Mouse (Mus musculus) layer of hippocampus, adult 18-20 months (tissue): ENCODE measurements at regions not wholly inside any gene's neighbourhood (a gene's known extent, or its start where the extent isn't known, plus 50 kb on each side); places are given as distances from the start of the nearest gene placed in this dataset.

Source experiments
- DNase-seq, 2 experiments: peaks; one replicate each; pipeline ENCODE4 v3.0.0; 2022; ENCODE audit warnings: low spot score in 2 of 2

DNA sequence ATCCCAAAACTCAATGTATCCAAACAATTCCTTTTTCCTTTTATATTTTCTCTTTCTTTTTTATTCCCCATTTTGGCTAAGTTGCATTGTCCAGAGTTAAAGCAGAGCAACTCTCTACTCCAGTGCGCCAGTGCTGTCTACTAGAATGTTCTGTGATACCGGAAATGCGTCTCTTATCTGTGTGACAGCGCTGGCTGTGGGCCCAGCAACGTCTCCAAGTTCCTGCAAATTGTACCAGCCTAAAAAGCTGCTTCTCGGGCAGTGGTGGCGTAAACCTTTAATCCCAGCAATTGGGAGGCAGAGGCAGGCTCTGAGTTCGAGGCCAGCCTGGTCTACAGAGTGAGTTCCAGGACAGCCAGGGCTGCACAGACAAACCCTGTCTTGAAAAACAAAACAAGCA, 59.4 kb downstream of the Cox18 start:
- no peak for DNase-seq

DNA sequence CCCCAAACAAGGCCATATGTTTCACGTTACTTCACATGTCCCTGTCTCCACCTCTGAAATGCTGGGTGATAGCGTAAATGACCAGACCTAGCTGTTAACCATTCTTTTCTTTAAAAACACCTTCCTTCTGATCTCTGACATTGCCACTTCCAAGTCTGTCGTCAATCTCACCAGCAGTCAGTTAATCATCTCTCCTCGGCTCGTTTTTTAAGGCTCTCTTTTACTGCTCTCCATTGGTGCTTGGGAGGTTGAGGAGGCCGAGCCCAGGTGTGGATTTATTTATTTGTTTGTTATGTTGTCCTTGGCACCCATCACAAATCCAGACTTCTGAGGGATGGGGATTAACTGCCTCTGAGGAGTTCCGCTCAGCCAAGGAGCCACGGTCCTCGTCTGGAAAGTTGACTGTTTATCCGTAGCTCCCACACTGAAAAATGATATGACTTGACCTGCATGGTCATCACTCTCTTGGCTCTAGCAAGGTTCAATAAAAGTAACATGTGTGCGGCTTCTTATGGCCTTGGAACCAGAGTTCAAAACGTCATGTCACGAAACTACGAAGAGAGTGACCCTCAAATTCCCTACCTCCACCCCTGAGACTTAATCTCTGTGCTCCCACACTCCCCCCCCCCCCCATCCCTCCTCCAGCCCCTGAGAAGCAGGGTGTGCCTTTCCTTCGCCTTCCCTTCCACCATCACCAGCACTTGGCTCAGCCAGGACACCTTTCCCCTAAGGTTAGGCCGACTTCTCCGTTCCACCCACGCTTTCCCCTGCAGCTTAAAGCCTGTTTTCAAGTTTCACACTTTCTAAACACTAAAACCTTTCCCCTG, 60.6 kb downstream of the Cox18 start:
- no peak for DNase-seq

DNA sequence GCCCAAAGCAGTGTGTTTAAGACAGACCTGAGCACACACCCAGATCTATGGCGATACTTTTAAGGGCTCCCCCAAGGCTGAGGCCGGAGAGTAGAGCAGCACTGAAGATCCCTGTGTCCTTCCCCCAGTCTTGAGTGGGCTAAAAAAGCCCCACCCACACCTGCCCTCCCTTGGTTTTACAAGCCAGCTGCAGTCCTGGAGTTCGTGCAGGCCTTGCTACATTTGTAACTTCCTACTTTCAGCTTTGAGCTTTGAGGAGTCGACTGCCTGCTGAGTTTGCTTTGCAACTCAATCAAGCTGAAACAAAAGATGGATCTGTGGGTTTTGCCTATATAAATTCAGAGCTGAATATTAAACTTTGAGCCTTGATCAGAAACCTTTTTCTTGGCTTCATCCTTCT, 63.5 kb downstream of the Cox18 start:
- DNase-seq, result no peak

DNA sequence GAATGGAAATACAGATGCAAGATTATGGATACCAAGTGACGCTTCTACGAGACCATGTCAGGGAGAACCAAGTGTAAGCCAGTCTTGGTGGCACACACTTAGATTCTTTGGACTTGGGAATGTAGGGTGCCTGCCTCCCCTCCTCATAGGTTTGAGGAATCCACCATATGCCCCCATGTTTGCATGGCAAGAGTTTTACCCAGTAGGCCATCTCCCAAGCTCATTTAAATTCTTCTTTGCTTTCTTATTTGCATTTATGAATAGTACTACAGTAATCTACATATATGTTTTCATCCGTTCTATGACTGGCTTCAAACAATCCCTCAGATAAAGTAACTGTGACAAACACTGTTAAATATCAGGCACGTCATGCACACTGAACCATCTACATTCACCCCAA, 67.3 kb downstream of the Cox18 start:
- no peak for DNase-seq

DNA sequence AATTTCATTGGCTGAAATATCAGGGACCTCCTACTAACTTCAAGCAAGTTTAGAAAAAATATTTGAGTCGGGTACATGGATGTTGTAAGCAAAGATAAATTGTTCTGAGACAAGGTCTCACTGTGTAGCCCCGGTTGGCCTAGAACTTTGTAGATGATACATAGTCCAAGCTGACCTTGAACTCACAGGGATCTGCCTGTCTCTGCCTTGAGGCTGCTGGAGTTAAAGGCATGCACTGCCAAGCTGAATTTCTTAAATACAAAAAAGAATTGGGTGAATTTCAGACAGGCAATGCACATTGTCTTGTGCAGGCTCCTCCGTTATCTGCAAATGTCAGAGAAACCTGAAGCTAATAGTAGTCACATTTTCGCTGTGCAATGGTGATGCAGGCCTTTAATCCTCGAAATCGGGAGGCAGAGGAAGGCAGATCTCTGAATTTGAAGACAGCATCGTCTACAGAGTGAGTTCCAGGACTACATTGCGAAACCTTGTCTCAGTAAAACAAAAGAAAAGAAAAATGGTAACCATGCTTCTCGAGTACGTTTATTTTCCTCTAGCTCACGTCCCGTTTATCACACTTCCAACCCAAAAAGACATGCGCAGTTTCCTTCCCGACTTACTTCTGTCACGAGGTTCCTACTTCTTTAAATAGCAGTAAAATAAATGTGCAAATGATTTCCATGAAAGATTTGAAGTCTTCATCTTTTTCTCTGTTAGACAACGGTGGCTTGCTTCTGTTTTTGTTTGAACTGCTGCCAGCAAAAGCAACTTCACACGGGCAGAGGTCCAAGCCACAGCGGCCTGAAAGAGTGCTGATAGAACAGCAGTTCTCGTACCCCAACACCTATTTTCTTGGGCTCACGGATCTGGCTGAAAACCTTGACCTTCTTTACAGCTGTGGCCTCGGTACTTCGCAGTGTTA, 73.9 kb downstream of the Cox18 start:
- DNase-seq, result no peak

DNA sequence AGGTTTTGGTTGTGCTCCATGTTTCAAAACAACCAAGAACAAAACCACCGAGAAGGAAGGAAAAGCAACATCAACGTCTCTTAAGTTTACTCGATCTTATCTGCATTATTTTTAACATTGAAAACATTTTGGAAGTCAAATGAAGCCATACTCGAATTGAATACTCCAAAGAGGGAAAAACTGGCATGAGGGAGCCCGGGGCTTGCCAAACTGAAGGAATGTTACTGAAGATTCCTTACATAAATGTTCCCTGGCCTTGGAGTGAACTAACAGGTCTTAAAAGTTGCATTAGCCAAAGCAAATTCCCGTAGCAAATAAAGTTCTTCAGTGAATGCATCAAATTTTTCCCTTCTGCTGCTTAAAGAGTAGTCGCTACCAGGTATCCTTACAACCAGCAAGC, 87.8 kb downstream of the Cox18 start:
- DNase-seq, result no peak

DNA sequence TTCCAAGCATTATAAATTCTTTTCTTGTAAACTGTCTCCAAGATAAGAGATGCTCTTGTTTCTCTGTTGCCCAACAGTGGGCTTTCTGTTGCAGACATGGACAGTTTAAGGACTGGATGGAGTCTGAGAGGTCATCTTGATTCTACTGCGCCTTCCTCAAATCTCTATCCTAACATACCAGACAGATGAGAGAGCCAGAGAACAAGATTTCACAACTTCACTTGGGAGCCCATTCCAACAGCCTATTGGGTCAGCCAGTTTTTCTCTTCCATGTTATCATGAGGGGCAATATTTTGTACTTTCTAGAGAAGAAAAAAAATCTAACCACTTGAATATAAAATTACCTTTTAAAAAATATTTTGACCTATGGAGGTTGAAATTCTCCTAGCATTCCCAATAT, 116.8 kb downstream of the Cox18 start:
- no peak for DNase-seq

DNA sequence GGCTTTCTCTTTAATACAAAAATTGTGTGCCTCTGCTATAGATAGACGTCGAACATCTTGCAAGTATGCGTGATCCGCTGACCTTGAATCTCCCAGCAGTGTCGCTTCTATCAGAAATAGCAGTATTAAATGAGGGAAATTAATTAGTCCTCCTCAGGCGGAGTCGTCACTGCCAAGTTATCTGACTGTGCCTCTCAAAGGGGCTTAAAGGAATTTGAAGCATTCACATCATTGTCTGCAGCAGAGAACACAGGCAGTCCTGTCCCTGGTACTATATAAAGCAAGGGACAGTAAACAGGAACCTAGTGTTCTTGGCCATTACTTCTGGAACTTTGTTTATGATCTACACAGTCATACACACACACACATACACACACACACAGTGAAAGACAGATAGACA, 119.1 kb downstream of the Cox18 start:
- DNase-seq, result no peak

DNA sequence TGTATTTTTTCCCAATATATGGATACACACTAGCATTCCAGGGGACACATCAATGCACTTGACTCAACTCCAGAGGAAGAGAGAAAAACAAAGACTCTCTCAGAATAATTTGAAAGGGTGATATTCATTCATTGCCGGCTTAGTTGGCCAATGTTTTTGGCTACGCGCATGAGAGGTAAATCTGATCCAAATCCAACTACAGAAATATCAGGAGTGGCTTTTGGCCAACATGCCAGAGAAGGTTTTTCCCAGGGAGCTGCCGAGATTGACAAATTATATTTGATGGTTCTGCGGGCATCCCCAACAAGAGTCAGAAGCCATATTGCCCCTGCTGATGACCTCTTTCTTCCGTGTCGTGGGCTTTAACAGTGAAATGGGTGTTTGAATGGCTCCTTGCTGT, 135.3 kb downstream of the Cox18 start:
- DNase-seq, result peak in 1 of 2 experiments; percentile 2

DNA sequence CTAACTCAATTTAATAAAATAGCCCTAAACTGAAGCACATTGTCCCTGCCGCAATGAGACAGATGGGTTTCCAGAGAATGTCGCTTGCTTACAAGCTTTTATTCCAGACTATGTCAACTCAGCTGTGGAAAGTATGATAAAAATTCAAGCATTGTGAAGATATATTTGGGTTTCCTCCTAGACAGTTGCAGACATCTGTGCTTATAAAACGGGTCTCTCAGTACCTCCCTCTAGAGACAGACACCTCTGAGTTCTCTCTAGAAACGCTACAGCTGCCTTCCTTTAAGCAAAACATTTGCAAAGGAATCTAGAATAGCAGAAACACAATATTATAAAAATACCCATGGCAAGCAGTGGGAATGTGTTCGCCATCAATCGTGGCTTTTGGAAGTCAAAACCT, 137.3 kb downstream of the Cox18 start:
- peak; percentile 2 to 51 for DNase-seq

DNA sequence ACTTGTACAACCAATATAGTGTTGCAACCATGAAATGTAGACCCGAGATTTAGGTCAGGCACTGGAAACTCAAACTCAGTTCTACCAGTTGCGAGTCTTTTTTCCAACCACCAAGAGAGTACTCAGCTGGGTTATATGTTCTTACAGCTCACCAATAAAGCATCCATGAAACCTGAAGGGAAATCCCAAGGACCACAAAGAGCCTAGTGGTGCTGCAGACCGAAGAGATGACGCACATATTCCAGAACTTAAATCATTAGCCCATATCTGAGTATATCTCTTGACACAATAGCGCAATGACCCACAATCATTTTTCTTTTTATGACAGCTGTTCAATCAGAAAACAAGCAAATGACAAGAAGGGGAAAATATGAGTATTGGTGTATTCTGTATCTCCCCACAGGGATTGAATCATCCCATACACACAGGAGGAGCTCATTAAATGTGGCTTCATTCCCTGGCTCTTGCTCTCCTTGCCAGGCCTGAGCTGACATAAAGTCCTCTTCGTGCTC, 146.7 kb downstream of the Cox18 start:
- DNase-seq, result no peak

DNA sequence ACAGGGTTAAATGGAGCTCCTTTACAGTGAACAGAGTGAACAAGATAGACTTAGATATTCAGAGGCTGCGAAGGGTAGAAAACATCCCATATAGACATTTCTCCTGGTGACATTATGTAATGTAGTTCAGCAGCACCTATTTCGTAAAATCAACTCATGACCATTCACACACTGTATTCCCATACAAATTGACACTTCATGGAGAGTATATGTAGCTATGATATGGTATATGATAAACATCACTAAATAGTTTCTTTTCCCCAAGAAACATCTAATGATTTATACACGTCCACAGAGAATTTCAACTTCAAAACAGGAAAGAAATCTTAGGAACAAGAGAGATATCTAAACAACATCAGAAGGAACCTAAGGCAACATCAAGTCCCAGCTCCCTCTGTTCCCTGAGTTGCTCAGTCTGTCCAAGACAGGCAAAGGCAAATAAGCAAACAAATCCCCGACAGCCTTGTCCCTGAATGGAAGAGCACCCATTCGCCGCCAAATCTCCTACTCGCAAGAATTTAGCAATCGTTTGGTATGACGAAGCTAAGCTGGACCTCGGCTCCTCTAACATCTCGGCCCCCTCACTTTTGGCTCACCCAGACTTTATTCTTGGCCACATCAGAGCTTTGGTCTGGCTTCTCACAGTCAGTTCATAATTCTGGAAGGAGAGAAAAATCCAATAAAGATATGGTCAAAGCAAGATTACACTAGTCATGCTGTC, 148.0 kb downstream of the Cox18 start:
- no peak for DNase-seq

DNA sequence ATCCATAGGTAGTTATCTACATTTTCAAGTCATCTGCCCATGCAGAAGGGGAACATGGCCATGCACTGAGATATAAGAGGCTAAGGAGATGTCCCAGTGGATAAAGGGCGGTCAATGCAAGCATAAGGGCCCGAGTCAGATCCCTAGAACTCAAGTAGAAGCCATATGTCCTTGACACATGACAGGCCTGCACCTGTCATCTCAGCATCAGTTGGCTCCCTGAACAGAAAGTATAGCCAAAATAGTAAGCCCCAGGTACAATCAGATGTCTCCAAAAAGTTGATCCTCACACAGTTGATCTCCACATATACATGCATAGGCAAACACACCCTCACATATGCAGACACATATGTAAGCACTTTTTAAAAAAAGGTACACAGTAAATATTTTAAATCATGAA, 152.0 kb downstream of the Cox18 start:
- DNase-seq, result no peak

DNA sequence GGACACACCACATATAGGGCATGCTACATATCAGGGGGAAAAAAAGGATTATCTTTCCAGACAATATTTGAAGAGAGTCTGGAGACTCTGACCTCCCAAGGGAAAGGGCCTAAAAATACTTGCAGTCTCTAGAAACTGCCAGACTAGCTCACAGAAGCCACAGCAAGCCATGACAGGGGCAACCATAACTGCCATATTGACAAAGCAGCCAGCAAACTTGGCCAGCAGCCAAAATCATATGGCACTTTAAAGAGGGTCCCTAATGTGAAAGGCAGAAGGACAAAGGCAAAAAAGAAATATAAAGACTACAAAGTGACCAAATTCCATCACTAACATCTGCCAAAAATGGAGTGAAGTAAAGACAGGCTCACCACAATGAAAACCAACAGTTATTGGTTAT, 155.2 kb downstream of the Cox18 start:
- DNase-seq, result no peak

DNA sequence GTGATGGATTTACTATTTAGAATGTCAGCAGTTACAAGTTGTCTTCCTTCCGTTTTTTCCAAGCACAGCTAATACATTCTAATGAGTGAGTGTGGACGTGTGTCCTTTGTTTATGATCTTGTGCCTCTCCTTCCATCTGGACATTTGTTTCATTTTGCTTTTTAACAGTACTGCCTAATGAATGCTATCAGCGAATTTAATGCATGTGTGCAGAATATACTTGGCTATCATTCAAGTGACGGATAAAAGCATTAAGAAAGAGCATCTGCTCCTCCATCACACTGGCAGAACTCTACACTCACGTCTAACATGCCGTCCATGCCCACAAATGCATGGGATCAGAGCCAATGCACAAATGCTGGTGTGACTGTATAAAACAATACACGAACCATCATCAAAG, 156.0 kb downstream of the Cox18 start:
- DNase-seq, result no peak

DNA sequence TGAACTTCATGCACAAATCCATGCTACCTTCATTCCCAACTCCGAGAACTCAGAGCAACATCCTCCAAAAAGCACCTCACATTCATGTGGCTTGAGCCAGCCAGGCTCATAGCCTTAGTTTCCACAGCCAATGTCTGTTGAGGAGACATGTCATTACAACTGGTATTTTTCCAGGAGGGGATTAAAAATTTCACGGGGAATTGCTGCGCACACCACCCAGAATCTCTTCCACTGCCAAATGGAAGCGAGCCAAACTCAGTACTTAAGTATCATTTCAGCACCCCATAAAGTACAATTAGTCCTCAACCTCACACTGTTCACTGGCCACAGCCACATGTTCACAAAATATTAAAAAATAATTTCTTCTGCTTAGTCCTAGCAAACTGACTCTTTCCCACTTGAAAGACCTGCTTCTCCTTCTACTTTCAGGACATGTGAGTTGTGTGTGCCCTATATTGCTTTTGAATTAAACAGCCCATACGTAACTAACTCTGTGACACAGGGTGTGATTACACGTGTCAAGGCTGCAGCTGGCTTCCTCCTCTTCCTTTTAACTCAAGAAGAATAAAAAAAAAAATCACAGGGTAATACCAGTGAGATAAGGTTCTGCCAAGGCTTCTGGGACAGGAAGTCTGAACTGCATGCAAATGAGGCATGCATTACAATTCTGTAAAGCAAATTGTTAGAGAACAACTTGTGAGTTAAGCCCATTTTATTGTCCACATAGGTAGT, 157.8 kb downstream of the Cox18 start:
- no peak for DNase-seq

DNA sequence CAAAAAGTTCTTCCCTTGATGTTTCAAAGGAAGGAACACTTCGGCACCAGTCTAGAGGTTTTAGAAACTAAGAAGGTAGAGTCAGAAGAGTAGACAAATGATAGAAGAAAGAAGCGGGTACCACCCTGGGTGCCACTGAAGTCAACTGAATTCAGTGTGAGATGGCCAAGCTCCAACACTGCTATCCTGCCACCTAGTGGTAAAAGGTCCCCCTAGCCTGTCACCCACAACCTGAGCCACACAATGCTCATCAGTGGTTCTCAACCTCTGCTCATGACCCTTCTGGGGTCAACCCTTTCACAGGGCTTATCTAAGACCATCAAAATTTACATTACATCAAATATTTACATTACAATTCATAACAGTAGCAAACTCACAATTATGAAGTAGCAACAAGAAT, 168.1 kb downstream of the Cox18 start:
- DNase-seq, result no peak

DNA sequence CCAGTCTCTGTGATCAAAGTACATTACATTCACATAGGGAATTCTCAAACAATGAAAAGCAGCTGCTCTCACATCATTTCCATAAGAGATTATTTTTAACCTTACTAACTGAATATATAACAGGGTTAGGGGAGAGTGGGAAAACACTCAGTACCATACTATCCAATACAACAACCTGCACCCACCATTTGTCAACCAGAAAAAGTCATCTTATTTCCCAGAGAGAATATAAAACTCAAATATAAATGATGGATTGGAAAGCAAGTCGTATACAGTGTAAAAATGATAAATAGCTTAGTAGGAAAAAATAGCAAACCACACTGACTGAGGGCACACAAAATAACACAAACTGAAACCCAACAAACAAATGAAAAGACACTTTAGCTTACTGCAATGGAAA, 169.4 kb upstream of the Adamts3 start:
- no peak for DNase-seq

DNA sequence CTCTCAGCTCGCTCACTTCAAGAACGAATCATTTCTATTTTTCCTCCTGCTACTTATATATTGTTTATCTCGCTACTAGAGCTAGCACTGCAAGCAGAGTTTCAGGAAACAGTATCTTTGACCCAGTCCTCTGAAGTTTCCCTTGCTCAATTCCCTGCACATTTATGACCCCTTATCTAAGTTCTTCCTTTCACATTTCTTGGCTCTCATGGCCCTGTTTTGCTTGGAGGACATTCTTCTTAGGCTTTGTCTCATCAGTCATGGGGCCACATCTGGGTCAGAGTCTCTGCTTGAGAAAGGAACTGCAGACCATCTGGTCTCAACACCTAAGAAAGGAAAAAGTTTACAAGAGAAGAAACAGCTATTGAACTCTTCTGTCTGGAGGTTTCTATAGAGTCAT, 166.7 kb upstream of the Adamts3 start:
- no peak for DNase-seq

DNA sequence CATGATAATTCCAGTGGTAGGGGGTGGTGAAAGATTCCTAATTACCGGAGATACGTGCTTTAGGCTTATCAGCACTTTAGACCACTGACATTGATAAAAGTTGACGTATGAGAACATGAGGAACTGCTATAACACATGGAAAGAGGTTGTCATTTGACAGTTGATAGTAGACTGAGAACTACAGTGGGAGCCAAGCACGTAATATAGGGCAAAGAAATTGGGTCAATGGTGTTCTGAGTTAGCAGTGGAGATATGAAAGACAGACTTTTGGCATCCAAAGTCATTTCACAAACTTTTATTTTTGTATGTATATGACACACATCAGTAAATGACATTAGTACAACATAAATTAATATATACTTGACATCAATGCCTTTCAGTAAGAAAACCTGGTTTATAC, 159.6 kb upstream of the Adamts3 start:
- no peak for DNase-seq

DNA sequence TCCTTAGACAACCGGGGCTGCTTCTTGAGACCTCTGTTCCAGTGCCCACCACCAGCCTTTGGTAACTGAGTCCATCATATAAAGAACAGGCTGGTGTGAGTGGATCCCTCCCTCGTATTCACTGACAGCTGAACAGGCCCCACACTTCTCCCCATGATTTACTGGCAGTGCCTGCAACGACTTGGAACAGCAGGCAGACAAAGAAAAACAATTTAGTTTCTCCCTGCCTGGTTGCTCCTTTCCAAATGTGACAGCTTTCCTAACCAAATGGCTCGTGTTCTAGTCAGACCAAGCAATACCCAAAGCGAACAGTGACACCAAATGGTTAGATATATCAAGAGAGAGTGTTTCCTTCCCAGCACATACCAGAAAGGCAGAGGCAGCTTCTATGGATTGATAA, 150.0 kb upstream of the Adamts3 start:
- DNase-seq, result peak; percentile 75 to 84
